Mouse (Mus musculus) kidney, adult 18-20 months (tissue): Measurements from ENCODE around the gene Lrrfip2.

Experiments used
- DNase-seq: peaks from one replicate; pipeline ENCODE4 v3.0.0; 2021

The Lrrfip2 gene

GRCm38 (mm10) chr9:111117126-111117642, at the start of gene Lrrfip2:
Lrrfip2 (plus strand) TSS chr9:111117592.
- no peak for DNase-seq

GRCm38 (mm10) chr9:111070546-111070961, 46.8 kb upstream of the Lrrfip2 start:
- DNase-seq: peak; percentile 69

- peak; percentile 59 for DNase-seq
These were observed 45.2 kb upstream of the Lrrfip2 start for GRCm38 (mm10) chr9:111072175-111072574.

GRCm38 (mm10) chr9:111072971-111073370, 44.4 kb upstream of the Lrrfip2 start:
- DNase-seq: no peak

- no peak for DNase-seq
These were observed 39.6 kb upstream of the Lrrfip2 start for GRCm38 (mm10) chr9:111077745-111078144.

GRCm38 (mm10) chr9:111080801-111081200, 36.6 kb upstream of the Lrrfip2 start:
- DNase-seq: no peak

GRCm38 (mm10) chr9:111081765-111082164, 35.6 kb upstream of the Lrrfip2 start:
- no peak for DNase-seq

- no peak for DNase-seq
These were observed 32.1 kb upstream of the Lrrfip2 start for GRCm38 (mm10) chr9:111085329-111085728.

GRCm38 (mm10) chr9:111086137-111086536, 31.3 kb upstream of the Lrrfip2 start:
- DNase-seq: no peak

- DNase-seq: no peak
These were observed 30.3 kb upstream of the Lrrfip2 start for GRCm38 (mm10) chr9:111086995-111087606.

GRCm38 (mm10) chr9:111087960-111088359, 29.4 kb upstream of the Lrrfip2 start:
- no peak for DNase-seq

GRCm38 (mm10) chr9:111088886-111089285, 28.5 kb upstream of the Lrrfip2 start:
- DNase-seq: no peak

- DNase-seq: no peak
These were observed 24.7 kb upstream of the Lrrfip2 start for GRCm38 (mm10) chr9:111092657-111093056.

- peak; percentile 72 for DNase-seq
These were observed 24.3 kb upstream of the Lrrfip2 start for GRCm38 (mm10) chr9:111093094-111093493.

GRCm38 (mm10) chr9:111094626-111095025, 22.8 kb upstream of the Lrrfip2 start:
- DNase-seq: no peak

- no peak for DNase-seq
These were observed 21.7 kb upstream of the Lrrfip2 start for GRCm38 (mm10) chr9:111095710-111096109.

- no peak for DNase-seq
These were observed 20.7 kb upstream of the Lrrfip2 start for GRCm38 (mm10) chr9:111096419-111097326.

GRCm38 (mm10) chr9:111097543-111097942, 19.8 kb upstream of the Lrrfip2 start:
- no peak for DNase-seq

- no peak for DNase-seq
These were observed 17.0 kb upstream of the Lrrfip2 start for GRCm38 (mm10) chr9:111100406-111100805.

- DNase-seq: no peak
These were observed 14.1 kb upstream of the Lrrfip2 start for GRCm38 (mm10) chr9:111103293-111103692.

GRCm38 (mm10) chr9:111103893-111104292, 13.5 kb upstream of the Lrrfip2 start:
- DNase-seq: no peak

GRCm38 (mm10) chr9:111107863-111108262, 9.5 kb upstream of the Lrrfip2 start:
- no peak for DNase-seq

GRCm38 (mm10) chr9:111117794-111118251, 431 bp downstream of the Lrrfip2 start:
- DNase-seq: peak; percentile 90
